Mouse (Mus musculus) lung, adult 2 months (tissue): ENCODE results near the gene Negr1. TPM values are rescaled to one million over a fixed set of nuclear protein-coding genes. Genes with fewer than 3 reads are reported as not detected.
A peak's percentile ranks its signal among the peaks of the same experiment; 100 is the strongest.

Experiments
- DNase-seq: peaks from one replicate; pipeline ENCODE4 v3.0.0; 2022
- H3K4me1 ChIP-seq: fragments of 200-500 bp; 2 replicates; pipeline ENCODE4 v1.6.1; 2011; ENCODE audit warnings: low read length; ENCODE audit not compliant: control insufficient read depth, insufficient read depth
- H3K4me3 ChIP-seq: fragments of 200-500 bp; replicated peaks from 2 replicates; pipeline ENCODE3; 2011; ENCODE audit warnings: low read depth, mild to moderate bottlenecking, control low read depth, low read length; ENCODE audit errors: extremely low read depth
- CTCF ChIP-seq: fragments of 200-500 bp; IDR thresholded peaks from 2 replicates; pipeline ENCODE4 v1.5.1; 2011; ENCODE audit warnings: mild to moderate bottlenecking, low read length, control low read depth; ENCODE audit not compliant: insufficient read depth
- POLR2A ChIP-seq: fragments of 200-500 bp; IDR thresholded peaks from 2 replicates; pipeline ENCODE4 v1.6.1; 2011; ENCODE audit warnings: low read depth, mild to moderate bottlenecking, control low read depth, low read length, borderline replicate concordance; ENCODE audit errors: extremely low read depth
- WGBS: fragments of 180-500 bp; shearing (Covaris S2); methylation state at CpG from one replicate; pipeline ENCODE4 v1.1.7; 2018; 5-methylcytosine and 5-hydroxymethylcytosine counted together
- polyA plus RNA-seq: library from polyadenylated mRNA; depleted of rRNA; stranded (reverse); fragments of >200 nt; gene quantifications from 2 replicates; pipeline ENCODE4 v1.2.3, GENCODE M21; 2012

The Negr1 gene
- polyA plus RNA-seq, 1 experiment, result 1.5 TPM

DNA sequence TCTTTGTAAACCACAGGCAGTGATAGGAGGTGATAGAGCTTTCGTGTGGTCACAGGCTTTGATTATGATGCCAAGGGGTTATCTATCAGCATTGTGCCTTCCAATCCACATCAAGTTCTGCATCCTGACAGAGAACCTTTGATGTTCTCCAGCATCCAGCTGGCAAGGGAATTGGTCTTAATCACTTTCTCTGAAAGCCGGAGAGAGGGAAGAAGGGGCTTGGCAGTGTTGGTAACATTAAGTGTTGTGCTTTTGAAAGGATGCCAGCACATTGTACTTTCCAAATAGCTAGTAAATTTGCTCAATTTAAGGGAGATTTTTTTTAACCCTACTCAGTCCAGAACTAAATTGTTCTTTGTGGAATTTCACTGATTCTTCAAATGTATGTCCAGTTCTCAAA lies 11.9 kb downstream of the Negr1 start:
- TF ChIP-seq CTCF (no peak), POLR2A (no peak)
- 27% methylated on average over 2 of the region's 2 CpGs for WGBS
- Histone ChIP-seq H3K4me3 (no peak overlapping the region), H3K4me1 (no peaks in the 10 kb centered on the region)
- no peak for DNase-seq

DNA sequence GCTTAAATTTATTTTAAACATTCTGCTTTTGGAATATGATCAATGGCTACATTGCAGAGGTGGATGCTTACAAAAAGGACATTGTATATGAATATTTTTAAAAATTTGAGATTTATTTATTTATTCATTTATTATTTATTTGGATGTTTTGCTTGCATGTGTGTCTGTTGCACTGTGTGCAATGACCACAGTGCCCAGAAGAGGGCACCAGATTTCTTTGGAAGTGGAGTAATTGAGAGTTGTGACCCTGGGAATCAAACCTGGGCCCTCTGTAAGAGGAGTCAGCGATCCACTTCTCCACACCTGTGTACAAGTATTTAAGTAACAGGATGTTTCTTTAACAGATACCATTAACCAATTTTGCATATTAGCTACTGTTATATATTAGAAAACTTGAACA lies 14.7 kb downstream of the Negr1 start:
- WGBS, result 95% methylated on average over 1 of the region's 1 CpGs
- no peaks in the 10 kb centered on the region for H3K4me1 ChIP-seq
- DNase-seq, result no peak
- no peak for TF ChIP-seq CTCF
- TF ChIP-seq POLR2A, result no peak
- no peak overlapping the region for H3K4me3 ChIP-seq

DNA sequence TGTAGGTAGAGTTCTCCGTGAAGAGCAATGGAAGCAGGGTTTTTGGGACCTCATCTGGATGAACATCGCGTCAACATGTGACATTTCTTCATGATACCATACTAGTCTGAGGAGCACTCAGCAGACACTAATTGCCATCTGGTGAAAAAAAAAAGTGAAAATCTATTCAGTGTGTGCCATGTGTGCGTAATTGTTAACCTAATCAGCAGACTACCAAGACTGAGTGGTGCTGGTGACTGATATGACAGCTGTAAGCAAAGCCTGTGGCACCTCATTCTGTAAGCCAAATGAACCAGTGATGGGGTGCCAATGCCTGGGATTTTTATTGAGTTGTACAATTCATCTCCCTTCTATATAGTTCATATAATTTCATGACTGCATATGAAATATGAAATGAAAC lies 29.0 kb downstream of the Negr1 start:
- Histone ChIP-seq H3K4me3 (no peak overlapping the region), H3K4me1 (no peaks in the 10 kb centered on the region)
- 84% methylated on average over 4 of the region's 4 CpGs for WGBS
- TF ChIP-seq CTCF (no peak), POLR2A (no peak)
- DNase-seq, result no peak

DNA sequence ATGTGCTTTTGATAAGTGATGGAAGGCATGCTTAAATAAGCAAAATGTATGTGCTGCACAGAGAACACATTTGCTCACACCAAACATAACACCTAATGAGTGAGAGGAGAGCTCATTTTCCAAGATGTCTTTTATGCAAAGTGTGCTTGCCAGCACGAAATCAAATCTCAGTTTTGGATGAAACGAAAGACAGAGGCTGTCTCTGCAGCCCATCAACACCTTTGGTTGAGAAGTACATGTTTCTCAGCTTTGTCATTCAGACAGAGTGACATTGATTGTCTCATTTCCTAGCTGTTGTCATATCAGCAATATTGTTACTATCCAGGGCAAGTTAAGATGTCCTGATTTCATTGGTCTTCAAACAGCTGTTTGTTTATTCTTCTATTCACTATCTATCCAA lies 29.5 kb downstream of the Negr1 start:
- WGBS, result 61% methylated on average over 2 of the region's 2 CpGs
- H3K4me1 ChIP-seq, result no peaks in the 10 kb centered on the region

DNA sequence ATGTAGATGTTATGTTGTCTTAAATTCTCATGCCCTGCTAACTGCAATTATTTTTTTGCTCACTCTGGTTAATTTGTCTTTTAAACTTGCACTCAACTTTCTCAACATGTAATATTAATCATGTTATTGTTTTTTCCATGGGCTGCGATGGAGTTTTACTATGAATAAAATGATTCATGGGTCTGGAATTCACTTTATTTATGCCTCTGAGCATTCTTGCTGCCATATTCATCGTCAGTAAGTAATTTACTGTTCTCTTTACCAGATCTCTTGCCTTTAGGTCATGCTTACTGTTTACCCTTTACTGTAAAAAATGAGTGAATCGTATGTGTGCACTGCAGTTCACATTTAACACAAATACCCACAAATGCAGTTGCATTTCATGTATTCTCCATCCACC lies 45.3 kb downstream of the Negr1 start:
- 63% methylated on average over 3 of the region's 3 CpGs for WGBS
- no peak for DNase-seq
- no peak overlapping the region for H3K4me3 ChIP-seq
- TF ChIP-seq CTCF (no peak), POLR2A (no peak)
- H3K4me1 ChIP-seq, result no peaks in the 10 kb centered on the region

More for the DNA sequence above, 29.5 kb downstream of the Negr1 start:
- no peak for DNase-seq
- TF ChIP-seq POLR2A (no peak), CTCF (no peak)
- no peak overlapping the region for H3K4me3 ChIP-seq

DNA sequence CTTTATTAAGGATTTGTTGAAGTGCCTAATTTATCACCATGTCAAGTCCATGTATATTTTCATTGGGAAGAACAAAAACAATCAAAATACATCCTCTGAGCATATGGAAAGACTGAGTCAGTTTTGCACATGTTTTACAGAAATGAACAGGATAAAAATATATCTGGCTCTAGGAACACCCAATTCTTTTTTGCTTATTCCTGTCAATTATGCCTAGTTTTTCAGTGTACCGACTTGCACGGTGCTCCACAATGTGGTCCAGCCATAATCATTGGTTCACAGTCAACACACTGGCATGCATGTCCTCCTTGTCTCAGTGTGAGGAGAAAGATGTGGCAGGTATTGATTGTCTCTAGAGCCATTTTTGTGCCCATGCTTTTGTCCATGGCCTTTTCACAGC lies 58.3 kb downstream of the Negr1 start:
- DNase-seq, result no peak
- no peaks in the 10 kb centered on the region for H3K4me1 ChIP-seq
- 92% methylated on average over 2 of the region's 2 CpGs for WGBS
- H3K4me3 ChIP-seq, result no peak overlapping the region
- TF ChIP-seq CTCF, result no peak
- TF ChIP-seq POLR2A, result no peak

DNA sequence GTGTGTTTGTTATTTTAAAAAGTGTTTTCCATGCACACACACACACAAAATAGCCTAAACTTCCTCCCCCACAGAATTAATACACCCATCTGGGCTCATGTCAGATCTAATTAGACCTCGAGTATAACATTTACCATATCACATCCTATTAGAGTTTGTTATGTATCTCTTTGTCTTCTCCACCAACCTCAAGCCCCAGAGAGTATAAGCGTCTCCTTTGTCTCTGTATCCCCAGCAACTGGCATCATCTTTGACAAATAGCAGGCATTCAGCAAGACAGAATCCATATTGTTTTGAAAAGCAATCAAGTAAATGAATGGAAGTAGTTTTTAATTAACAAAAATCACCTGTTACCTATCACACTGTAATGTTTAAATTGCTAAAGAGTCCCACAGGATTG lies 67.0 kb downstream of the Negr1 start:
- TF ChIP-seq CTCF (no peak), POLR2A (no peak)
- 60% methylated on average over 2 of the region's 2 CpGs for WGBS
- H3K4me1 ChIP-seq, result no peaks in the 10 kb centered on the region
- H3K4me3 ChIP-seq, result no peak overlapping the region
- no peak for DNase-seq

DNA sequence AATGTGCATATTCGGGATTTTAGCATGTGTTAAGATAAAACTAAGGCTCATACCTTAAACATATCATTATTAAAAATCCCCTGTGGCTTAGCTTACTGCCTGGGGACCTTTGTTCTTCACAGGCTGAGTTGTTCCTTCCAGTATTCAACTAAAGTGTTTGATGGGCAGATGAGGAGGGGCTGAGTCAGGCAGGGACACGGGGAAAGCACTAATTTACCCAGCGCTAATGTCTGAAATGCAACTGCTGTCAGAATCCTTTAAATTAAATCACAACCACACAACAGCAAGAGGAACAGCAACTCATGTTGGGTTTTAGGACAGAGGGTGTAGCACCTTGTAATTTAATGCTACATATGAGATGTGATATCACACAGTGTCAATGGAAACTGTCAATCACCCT lies 71.3 kb downstream of the Negr1 start:
- WGBS, result 58% methylated on average over 3 of the region's 3 CpGs
- DNase-seq, result no peak
- Histone ChIP-seq H3K4me3 (no peak overlapping the region), H3K4me1 (no peaks in the 10 kb centered on the region)
- TF ChIP-seq CTCF, result no peak
- TF ChIP-seq POLR2A, result no peak

DNA sequence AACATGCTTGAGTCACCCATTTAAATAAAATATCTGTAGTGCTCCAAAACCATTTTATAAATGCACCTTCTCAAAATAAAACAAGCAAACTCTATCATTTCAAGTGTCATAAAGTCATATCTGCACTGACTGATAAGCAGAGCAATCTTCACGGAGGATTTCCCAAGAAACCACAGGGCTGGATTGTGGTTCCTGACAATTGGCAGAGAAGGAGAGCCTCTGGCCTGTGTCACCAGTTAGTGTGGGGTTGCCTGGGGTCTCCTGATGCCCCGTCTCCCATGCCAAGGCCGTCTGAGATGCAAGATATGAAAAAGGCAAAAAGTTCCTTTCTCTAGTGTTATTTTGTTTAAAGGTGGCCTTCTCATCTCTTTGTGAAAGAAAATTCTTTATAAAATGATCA lies 77.8 kb downstream of the Negr1 start:
- 51% methylated on average over 3 of the region's 3 CpGs for WGBS
- DNase-seq, result no peak
- TF ChIP-seq POLR2A, result no peak
- no peak for TF ChIP-seq CTCF
- H3K4me3 ChIP-seq, result no peak overlapping the region
- H3K4me1 ChIP-seq, result no peaks in the 10 kb centered on the region

DNA sequence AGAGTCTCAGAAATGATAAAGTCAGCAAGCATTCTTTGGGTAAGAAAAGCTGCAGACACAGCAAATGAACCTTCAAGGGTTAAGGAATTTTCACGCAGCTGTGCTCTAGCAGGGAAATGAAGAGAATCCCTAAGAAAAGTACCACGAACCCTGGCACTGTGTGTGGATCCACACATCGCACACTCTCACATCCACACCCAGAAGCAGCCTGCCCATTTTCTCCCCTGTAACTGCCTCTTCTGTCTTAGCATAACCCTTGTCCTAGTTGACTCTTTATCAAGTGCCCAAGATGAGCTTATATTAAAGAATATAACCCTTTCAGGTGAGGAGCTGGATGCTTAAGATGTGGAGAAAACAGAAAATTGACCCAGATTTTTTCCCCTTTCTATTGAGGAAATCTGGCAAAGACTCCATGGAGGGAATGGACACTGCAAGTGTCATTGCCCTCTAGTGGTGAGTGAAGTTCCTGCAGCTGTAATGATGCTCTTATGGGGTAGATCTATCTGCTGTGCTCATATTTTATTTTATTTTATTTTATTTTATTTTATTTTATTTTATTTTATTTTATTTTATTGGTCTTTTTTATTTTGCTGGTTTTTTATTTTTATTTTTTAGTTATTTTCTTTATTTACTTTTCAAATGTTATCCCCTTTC lies 82.2 kb downstream of the Negr1 start:
- no peaks in the 10 kb centered on the region for H3K4me1 ChIP-seq
- H3K4me3 ChIP-seq, result no peak overlapping the region
- DNase-seq, result peak; percentile 6
- WGBS, result 82% methylated on average over 3 of the region's 3 CpGs
- no peak for TF ChIP-seq POLR2A
- no peak for TF ChIP-seq CTCF

DNA sequence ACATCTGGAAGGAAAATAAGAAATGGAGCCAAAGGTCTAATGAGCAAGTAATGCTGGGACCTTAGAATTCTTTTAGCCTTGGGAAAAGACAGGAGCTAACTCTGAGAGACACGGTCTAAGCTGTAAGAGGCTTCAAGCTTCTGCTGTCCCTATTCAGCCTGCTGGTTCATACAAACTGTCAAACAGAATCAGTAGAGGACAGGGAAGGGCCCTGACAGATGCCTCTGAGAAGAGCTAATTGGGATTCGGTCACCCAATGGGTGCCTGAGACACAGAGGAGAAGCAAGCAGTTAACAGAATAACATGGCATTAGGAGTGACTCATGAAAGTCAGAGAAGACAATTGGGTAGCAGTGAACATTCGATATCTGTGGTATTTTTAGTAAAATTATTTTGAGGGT lies 86.8 kb downstream of the Negr1 start:
- H3K4me3 ChIP-seq, result no peak overlapping the region
- TF ChIP-seq CTCF (no peak), POLR2A (no peak)
- no peaks in the 10 kb centered on the region for H3K4me1 ChIP-seq
- no peak for DNase-seq
- 71% methylated on average over 3 of the region's 3 CpGs for WGBS
